ENCODE assay signal across 8 mouse cellular contexts in genomic region chr13:104288226-104288859, GRCm38 (mm10). TPM values are rescaled to one million over a fixed set of nuclear protein-coding genes. Genes with fewer than 3 reads are reported as not detected.
DNase-seq lines count a peak whose midpoint lies in the region; ATAC-seq lines count a peak whose summit lies in the region.

No protein-coding gene starts in this region.

- H3K36me3 ChIP-seq in limb, embryonic 13.5 days: no peaks in the 10 kb centered on the region
- no peaks in the 10 kb centered on the region for H3K36me3 ChIP-seq in midbrain, embryonic 11.5 days (ENCODE audit: control insufficient read depth, insufficient read depth, low read length)
- H3K36me3 ChIP-seq in stomach, embryonic 15.5 days: no peaks in the 10 kb centered on the region

- H3K4me3 ChIP-seq in limb, embryonic 13.5 days: peak overlapping the region; percentile 53
- H3K4me3 ChIP-seq in midbrain, embryonic 11.5 days (ENCODE audit: low read depth, low read length): peak overlapping the region; percentile 46
- peak overlapping the region; percentile 50 for H3K4me3 ChIP-seq in stomach, embryonic 15.5 days (replicated peaks)

- peaks cover 12% of the 10 kb centered on the region for H3K4me1 ChIP-seq in limb, embryonic 13.5 days
- H3K4me1 ChIP-seq in midbrain, embryonic 11.5 days (ENCODE audit: control insufficient read depth, insufficient read depth, low read length): peaks cover 10% of the 10 kb centered on the region; the same call in 1 of the 2 replicates
- H3K4me1 ChIP-seq in stomach, embryonic 15.5 days: peaks cover 7% of the 10 kb centered on the region; the same call in 1 of the 2 replicates

- peak; percentile 79 for DNase-seq in testis, postnatal 10 days (ENCODE audit: low spot score)
- DNase-seq in testis, postnatal 14 days (ENCODE audit: low spot score): no peak
- DNase-seq in embryo, embryonic 10 days (ENCODE audit: low spot score): peak; percentile 63
- DNase-seq in gastrocnemius, postnatal 4 days (ENCODE audit: low spot score in 2 of 2): peak; percentile 24 to 71
- DNase-seq in induced T-regulatory cell, adult 2 months (ENCODE audit: low read depth): peak; percentile 62
- DNase-seq in midbrain, embryonic 11.5 days (ENCODE audit: low spot score, missing footprints): peak; percentile 96

- peak overlapping the region; percentile 67 for H3K9ac ChIP-seq in limb, embryonic 13.5 days
- H3K9ac ChIP-seq in midbrain, embryonic 11.5 days (ENCODE audit: low read length): peak overlapping the region; percentile 62
- no peak overlapping the region for H3K9ac ChIP-seq in stomach, embryonic 15.5 days

- H3K4me2 ChIP-seq in limb, embryonic 13.5 days (replicated peaks): peak overlapping the region; percentile 74
- H3K4me2 ChIP-seq in midbrain, embryonic 11.5 days: peak overlapping the region; percentile 58
- H3K4me2 ChIP-seq in stomach, embryonic 15.5 days: peak overlapping the region; percentile 60

- WGBS in limb, embryonic 13.5 days: 0% methylated on average over 7 of the region's 7 CpGs
- under 1% methylated on average over 7 of the region's 7 CpGs for WGBS in midbrain, embryonic 11.5 days
- 0% methylated on average over 7 of the region's 7 CpGs for WGBS in stomach, embryonic 15.5 days

- peak; percentile 55 for ATAC-seq in limb, embryonic 13.5 days (ENCODE audit: low FRiP score, low read depth)
- peak; percentile 68 for ATAC-seq in midbrain, embryonic 11.5 days (ENCODE audit: low FRiP score)
- ATAC-seq in stomach, embryonic 15.5 days (ENCODE audit: insufficient read depth, low FRiP score, low read depth): 0 out of 2 replicates have a peak, but pooled peaks have one; percentile 44

- no peaks in the 10 kb centered on the region for H3K27me3 ChIP-seq in limb, embryonic 13.5 days
- H3K27me3 ChIP-seq in midbrain, embryonic 11.5 days (ENCODE audit: control insufficient read depth, insufficient read depth, low read length): no peaks in the 10 kb centered on the region
- H3K27me3 ChIP-seq in stomach, embryonic 15.5 days (replicated peaks): no peaks in the 10 kb centered on the region

- peak overlapping the region; percentile 88 for H3K27ac ChIP-seq in limb, embryonic 13.5 days
- H3K27ac ChIP-seq in midbrain, embryonic 11.5 days (ENCODE audit: low read depth, low read length): peak overlapping the region; percentile 48
- peak overlapping the region; percentile 89 for H3K27ac ChIP-seq in stomach, embryonic 15.5 days

- no peaks in the 10 kb centered on the region for H3K9me3 ChIP-seq in limb, embryonic 13.5 days
- H3K9me3 ChIP-seq in midbrain, embryonic 11.5 days (ENCODE audit: control insufficient read depth, low read length): no peaks in the 10 kb centered on the region
- no peaks in the 10 kb centered on the region for H3K9me3 ChIP-seq in stomach, embryonic 15.5 days

RNA-seq across cellular contexts. Expression of gene Adamts6, which starts 0.7 kb away (rescaled TPM):
- 1 to 10 TPM; 3.2 to 4.4 TPM for total RNA-seq in gastrocnemius, postnatal 4 days (2021)
- polyA plus RNA-seq in limb, embryonic 13.5 days (2015; fragmentation: Nextera tagmentation; extraction: Ambion mirVana): 4.6 and 5.8 TPM in 2 replicates
- polyA plus RNA-seq in midbrain, embryonic 11.5 days (2014; fragmentation: Nextera tagmentation; extraction: Ambion mirVana): 2.6 and 3.3 TPM in 2 replicates
- 1.6 and 2.1 TPM in 2 replicates for polyA plus RNA-seq in stomach, embryonic 15.5 days (2015; fragmentation: Nextera tagmentation; extraction: Ambion mirVana)

RNA-seq across cellular contexts. Expression of gene Ppwd1, which starts 59.7 kb away (rescaled TPM):
- 10 to 100 TPM; 11.5 to 13.8 TPM for total RNA-seq in gastrocnemius, postnatal 4 days (2021)
- polyA plus RNA-seq in limb, embryonic 13.5 days (2015; fragmentation: Nextera tagmentation; extraction: Ambion mirVana): 16.2 and 17.4 TPM in 2 replicates
- polyA plus RNA-seq in midbrain, embryonic 11.5 days (2014; fragmentation: Nextera tagmentation; extraction: Ambion mirVana): 15.7 and 16.4 TPM in 2 replicates
- 13.3 and 13.4 TPM in 2 replicates for polyA plus RNA-seq in stomach, embryonic 15.5 days (2015; fragmentation: Nextera tagmentation; extraction: Ambion mirVana)

RNA-seq across cellular contexts. Expression of gene Cenpk, which starts 59.9 kb away (rescaled TPM):
- 10 to 100 TPM in 1 of 2 experiments, 1 to 10 TPM in 1; 6.5 to 10.2 TPM for total RNA-seq in gastrocnemius, postnatal 4 days (2021)
- 78.1 and 86.2 TPM in 2 replicates for polyA plus RNA-seq in limb, embryonic 13.5 days (2015; fragmentation: Nextera tagmentation; extraction: Ambion mirVana)
- 75.1 and 77.1 TPM in 2 replicates for polyA plus RNA-seq in midbrain, embryonic 11.5 days (2014; fragmentation: Nextera tagmentation; extraction: Ambion mirVana)
- 61.4 and 69.8 TPM in 2 replicates for polyA plus RNA-seq in stomach, embryonic 15.5 days (2015; fragmentation: Nextera tagmentation; extraction: Ambion mirVana)
